Mouse (Mus musculus) Muller cell, postnatal 12 days (primary cell): ENCODE data around the gene Ift57.
A peak's percentile ranks its signal among the peaks of the same experiment; 100 is the strongest.

ENCODE experiments used
- DNase-seq: peaks from one replicate; pipeline ENCODE4 v3.0.0-alpha.2; 2015; ENCODE audit errors: inconsistent ontology term

Ift57 gene

DNA sequence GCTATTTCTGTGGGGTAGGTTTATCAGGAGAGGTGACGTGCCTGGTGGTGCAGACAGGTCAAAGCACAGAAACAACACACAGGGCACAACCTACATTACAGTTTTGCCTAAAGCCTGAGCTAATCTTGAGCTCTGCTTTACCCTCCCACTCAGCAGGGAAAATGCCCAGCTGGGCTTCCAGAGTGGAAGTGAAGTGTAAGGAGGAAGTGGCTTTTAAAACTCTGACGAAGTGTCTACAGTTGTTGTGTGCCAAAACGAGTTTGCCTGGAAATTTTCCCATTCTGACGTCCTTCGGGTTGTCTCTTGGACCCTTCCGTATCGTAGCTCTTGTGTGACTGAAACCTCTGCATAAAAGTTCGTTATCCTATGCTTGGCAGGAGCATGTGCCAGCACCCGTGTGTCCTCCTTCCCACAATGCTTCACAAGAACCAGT lies 93.4 kb downstream of the Ift57 start:
- no peak for DNase-seq

DNA sequence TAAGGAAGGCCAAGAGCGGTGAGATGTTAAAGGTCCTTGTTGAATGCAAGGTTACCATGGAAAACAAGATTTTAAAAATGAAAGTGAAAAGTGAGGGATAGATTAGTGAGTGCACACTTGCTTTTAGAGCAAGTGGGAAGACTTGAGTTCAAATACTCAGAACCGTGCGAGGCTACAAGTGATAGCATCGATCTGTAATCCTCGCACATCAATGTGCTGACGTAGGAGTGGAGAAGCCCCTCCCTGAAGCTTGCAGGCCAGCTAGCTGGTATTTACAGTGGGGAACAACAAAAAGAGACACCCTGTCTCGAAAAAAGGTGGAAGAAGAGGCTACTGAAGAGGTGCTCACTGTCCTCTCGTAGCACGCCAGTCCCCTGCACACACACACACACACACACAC lies 94.6 kb downstream of the Ift57 start:
- no peak for DNase-seq

DNA sequence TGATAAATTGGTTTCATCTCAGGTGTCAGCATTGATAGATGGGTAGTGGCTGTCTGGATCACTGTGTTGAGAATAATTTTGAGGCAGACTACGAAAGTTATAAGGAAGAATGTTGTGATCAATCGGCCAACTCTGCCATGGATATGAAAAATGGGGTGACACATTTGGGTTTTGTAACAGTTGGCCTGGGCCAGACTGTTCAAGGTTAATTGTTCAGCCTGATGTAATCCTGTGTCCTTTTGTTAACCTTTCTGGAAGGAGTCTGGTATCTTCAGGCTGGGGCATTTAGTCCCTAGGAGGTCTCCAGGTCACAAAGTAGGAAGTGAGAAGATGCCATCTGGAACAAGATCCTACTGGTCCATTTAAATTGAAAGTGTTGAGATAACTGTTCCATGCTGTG lies 97.2 kb downstream of the Ift57 start:
- no peak for DNase-seq

DNA sequence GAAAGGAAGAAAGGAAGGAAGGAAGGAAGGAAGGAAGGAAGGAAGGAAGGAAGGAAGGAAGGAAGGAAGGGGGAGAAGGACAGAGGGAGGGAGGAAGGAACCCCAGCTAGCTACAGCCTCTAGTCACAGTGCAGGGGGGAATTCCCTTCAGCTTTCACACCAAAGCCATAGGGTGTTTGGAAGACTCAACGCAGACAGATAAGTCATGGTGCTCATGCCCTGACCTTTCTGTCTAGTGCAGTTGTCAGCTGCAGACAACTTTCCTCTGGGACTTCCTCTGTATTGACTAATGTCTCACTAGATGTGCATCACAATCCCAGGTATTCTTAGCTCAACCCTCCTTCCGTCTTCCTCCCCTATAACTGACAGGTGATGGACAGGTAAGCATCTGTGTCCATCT lies 97.9 kb downstream of the Ift57 start:
- DNase-seq = no peak

DNA sequence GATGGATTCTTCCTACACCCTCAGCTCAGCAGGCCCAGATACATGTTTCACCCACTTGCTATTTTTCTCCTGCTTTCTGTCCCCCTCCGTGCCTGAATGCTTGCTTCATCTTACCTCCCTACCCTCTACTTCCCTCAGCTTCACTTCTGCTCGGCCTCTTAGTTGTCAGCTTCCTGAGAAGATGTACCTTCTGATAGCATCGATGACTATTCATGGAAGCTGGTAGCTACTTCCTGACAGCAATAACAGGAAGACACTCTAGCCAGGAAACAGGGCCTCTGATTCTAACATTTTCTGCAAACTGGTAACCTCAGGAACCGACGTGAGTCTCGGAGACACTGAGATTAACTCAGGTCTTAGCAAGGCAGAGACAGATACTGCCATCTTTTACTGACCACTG lies 99.8 kb downstream of the Ift57 start:
- no peak for DNase-seq

DNA sequence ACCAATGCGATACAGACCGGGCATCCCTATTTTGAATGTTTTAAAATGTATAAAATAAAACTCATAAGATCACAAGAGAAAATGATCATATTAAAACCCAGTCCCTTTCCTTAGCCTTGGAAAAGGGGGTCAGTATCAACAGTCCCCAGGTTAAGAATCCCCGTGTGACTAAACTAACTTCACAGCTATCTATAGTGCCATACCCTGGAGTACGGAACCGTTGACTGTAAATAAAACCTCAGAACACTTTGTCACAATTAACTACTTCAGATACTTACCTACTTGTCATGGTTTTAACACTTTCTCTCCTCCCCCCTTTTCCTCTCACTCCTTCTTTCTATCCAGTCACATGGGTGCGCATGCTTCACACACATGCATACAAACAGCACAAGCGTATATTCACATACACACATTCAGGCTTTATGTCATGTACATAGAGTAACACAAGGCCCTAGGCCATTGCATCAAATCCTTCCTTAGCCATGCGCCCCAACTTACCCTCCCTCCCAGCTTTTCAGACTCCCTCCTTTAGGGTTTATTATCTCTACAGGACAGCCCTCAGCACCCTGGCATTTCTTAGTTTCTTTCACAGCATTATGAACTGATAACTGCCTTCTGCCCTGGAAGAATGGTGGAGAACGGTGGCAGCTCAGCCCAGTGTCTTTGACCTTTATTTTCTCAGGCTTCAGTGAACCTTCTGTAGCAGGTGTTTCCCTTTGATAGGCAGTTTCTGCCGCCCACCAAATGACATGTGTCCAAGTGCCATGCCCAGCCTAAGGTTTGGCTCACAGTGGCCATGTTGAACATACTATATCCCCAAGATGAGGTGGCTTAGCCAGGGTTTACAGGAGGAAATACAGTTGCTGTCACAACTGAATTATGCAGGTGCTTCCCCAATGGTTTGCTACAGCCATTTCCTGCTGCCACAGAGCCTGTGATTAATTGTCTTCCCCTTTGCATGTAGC lies 100.8 kb downstream of the Ift57 start, which contains the start of gene Cd47:
Gene Cd47 (plus strand): TSS at position 937 of the 965 bp plus-strand sequence.
- DNase-seq = no peak

DNA sequence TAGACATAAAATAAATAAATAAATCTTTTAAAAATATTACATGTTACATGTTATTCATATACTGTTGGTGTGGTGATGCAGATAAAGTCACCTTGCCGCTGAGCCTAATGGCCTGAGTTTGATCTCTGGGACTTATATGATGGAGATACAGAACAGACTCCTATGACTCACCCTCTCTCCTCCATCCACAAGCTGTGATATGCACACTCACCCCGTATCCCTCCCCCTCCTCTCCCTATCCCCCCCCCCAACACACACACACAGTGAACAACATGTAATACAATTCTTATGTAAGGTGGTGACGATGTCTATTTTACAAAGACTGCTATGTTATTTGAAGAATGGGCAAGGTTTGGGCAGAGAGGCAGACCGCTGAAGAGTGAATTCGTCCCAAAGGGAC lies 102.0 kb downstream of the Ift57 start:
- no peak for DNase-seq

DNA sequence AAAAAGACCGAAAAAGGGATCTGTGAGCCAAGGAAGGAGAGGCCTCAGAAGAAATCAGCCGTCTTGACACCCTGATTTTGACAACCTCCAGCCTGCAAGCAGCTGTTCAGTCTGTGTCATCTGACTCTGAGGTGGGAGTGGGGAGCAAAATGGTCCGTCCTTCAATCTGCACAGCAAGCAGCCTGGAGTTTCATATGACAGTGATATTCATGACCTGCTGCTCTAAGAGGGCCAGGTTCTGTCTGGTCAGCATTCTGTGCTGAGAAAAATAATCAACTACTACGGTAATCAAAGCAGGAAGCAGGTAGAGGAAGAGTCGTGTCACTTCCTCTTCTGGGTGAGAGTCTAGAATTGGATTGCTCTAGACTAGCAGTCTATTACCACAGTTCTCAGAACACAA lies 102.4 kb downstream of the Ift57 start:
- DNase-seq = no peak

DNA sequence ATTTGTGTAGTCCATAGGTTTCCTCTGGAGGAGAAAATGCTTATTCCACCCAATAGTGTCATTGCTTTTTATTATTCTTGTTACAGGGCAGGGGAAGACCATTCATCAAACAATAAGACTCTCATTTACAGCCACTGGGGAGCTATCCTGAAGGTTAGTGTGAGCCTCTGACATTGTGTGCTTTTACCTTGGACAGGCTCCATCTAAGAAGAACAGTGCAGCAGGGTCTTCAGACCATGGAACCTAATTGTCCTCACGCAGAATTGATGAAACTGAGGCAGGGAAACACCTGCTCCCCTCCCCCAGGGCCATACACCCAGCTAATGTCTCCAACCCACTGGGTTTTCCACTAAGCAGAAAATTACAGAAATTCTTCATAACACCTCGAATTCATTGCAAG lies 104.0 kb downstream of the Ift57 start:
- DNase-seq = no peak

DNA sequence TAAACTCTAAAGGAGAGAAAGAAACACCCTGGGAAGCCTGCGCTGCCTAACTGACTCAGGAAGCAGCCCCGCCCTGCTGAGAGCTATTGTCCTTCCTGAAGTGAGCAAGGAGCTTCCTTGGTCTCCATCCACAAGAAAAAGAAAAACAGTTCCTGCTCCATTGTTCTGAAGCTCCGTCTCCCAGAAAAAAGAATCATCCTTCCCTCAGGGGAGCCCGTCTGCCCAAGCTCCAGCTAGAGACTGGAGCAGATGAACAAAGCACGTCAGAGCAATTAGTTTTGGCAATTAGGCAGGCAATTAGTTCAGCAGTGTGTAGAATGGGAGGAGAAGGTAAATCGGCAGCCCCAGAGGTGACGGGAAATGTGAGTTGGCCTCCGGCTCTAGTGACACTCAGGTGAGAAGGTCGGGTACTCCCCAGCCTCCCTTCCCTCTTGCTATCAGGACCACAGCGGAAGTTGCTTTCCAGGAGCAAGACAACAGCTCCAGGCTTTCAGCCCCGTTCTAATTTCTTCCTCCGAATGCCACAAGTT lies 105.0 kb downstream of the Ift57 start:
- DNase-seq = peak; percentile 71

DNA sequence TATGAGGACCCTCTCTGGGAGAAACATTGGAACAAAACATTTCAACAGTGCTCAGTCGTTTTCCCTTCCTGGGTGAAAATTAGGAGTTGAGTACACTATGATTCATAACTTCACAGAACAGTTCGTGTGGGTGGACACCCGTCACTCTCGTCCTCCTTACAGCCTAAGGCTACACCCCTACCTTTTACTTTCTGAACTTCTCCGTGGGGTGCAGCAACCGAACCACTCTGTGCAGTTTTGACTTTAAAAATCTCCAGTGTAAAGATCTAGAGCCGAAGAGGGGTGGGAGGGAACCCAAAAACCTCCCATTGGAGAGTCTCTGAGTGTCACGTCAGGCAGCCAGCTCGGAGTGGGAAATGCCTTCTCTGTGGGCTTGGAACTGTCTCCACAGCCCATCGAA lies 107.9 kb downstream of the Ift57 start:
- DNase-seq = no peak

DNA sequence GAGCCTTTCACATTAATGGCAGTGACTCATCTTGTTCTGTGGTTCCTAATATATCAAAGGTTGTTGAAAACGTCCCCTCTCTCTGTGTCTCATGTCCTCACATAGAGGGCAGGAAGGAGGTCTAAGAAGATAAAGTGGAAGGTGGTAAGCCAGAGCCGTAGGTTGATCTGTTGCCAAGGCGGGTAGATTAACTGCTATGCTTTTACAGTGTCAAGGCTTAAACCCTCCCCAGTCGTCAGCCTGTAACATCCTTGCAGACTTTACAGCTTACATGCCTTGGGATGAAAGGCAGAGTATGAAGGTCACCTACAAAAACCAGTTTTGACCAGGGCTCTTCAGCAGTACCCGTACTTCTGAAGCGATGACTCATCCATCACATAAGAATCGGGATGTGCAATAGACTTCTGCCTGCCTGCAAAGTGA lies 108.4 kb downstream of the Ift57 start:
- no peak for DNase-seq

DNA sequence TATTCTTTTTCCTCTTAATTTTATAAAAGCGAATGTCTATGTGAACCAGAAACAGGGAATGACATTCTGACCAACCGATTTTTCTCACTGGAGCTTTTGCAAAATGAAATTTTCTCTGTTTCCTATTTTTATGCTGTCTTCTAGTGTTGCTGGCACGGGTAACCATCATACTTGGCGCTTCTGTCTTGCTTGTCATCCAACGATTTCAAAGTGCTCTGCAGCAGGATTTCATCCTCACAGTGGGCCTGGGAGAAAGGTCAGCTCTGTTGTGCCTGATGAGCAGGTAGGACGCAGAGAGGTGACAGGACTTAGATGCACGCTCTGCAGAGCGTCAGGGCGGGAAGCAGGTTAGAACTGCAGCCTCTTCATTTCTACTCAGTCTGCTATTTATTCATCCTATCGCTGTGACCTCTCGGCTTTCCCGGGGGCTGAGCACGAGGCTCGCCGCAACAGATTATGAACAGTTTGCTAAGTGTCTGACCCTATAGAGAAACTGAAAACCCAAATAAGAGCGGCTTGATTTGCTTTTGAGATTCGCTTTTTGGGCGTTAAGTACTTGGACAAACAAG lies 108.9 kb downstream of the Ift57 start:
- peak; percentile 9 for DNase-seq

DNA sequence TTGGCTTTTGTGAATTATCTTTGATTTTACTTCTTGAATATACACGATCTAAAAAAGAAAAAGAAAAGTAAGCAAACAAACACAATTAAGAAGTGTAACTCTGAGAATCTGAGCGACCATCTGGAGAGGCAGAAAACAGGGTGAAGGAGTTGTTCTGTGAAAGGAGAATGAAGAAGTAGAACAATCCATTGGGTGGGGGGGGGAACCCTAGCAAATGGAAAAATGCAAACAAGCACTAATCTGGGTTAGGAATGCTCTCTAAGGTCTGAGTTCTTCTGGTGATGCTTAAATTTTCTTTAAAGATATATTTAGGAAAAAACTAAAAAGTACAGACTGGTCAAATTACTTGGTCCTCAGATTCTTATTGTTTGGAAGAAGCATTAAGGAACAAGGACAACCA lies 112.9 kb downstream of the Ift57 start:
- DNase-seq = no peak

DNA sequence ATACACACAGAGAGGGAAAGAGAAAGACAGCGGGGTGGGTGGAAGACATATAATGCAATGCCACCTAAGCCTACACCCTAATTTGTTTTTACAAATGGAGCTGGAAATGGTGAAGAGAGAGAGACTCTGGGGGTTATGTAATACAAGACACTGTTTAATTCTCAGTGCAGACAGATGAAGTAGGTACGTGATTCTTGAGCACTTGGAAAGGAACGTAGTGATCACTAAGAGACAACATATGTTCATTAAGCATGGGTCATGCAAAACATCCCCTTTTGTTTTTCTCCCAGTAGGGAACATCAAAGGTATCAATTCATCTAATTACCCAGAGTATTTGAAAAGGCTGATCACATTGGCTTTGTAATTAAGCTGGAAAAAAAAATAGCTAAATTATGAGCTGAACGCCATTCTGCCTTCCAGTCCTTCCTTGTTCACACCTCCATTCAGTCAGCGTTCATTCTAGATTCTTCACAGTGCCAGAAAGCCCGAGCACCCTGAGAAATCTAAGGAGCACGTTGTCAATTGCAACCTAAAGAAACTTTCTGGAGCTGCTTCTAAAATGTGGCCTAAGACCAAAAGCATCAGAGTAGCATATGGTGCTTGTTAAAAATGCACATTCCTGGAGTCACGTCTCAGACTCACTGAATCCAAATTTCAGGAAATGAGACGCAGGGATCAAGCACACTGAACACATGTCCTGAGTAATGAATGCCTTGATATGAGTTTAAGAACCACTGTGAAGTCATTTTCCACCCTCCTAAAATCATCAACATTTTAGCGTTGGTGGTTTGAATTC lies 114.0 kb downstream of the Ift57 start:
- DNase-seq = no peak

DNA sequence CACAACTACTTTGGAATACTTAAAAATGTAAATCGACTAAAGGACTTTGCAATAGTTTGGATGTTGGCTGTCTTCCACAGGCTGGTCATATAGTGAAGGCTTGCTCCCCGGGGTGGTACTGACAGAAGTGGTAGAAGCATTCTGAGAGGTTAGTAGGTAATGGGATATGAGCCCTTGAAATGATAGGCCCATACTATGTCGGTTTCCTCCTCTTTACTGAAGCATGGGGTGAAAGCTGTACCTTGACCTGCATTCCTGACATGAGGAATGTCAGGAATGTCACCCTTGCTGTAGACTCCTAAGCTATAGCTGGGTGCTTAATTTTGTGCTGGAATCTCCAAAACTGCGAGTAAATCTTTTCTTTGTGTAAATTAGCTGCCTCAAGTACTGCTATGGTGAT lies 115.4 kb downstream of the Ift57 start:
- DNase-seq = no peak
